Mouse (Mus musculus): ENCODE data around the gene Usp49.

GRCm38 (mm10) chr17:47688608-47689575 is 58.4 kb downstream of the Usp49 start, which contains the start of gene Frs3:
- TF ChIP-seq POLR2A (IDR thresholded peaks at IDR 0.05; ENCODE audit: low read depth, low read length), result no peak
- no peak for TF ChIP-seq CTCF (IDR thresholded peaks at IDR 0.05; ENCODE audit: extremely low read depth, insufficient read length, insufficient replicate concordance, low read depth, low read length)

Measured in small intestine, adult 2 months (tissue).